Mouse (Mus musculus) bone marrow macrophage, adult 2 months (primary cell): ENCODE measurements around the gene Elavl2.

Experiments used
- CTCF ChIP-seq: IDR thresholded peaks from 2 replicates; pipeline ENCODE4 v1.5.1; 2012; ENCODE audit warnings: low read depth, mild to moderate bottlenecking, low read length, moderate library complexity
- POLR2A ChIP-seq: IDR thresholded peaks from 2 replicates; pipeline ENCODE4 v1.6.1; 2012; ENCODE audit warnings: mild to moderate bottlenecking, low read depth, low read length, borderline replicate concordance

DNA sequence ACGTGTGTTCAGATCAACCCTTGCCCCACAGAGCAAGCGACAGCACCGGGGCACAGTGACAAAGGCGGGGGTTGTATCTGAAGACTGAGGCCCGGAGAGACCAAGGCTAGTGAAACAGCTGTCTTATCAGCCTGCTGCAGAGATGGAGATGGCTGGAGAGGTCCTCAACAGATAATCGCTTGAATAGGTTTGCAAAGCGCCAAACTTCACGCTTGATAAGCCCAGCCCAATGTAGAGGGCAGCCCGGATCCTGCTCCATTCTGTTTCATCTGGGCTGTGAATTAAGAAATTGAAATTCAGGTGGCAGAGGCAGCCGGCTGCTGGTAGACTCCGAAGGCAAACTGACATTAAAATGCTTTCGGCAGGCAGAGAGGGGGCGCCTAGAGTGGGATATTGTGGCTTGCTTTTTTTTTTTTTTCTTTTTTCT is 19.4 kb downstream of the Elavl2 start:
- TF ChIP-seq CTCF (no peak), POLR2A (no peak)
